Mouse (Mus musculus): ENCODE results near the gene Pnpla2.
"Not testable (repeated sequence)": the region's sequence is repeated elsewhere in the genome, so short reads cannot be mapped to it uniquely, and the experiment has no call there.

Pnpla2 gene

DNA sequence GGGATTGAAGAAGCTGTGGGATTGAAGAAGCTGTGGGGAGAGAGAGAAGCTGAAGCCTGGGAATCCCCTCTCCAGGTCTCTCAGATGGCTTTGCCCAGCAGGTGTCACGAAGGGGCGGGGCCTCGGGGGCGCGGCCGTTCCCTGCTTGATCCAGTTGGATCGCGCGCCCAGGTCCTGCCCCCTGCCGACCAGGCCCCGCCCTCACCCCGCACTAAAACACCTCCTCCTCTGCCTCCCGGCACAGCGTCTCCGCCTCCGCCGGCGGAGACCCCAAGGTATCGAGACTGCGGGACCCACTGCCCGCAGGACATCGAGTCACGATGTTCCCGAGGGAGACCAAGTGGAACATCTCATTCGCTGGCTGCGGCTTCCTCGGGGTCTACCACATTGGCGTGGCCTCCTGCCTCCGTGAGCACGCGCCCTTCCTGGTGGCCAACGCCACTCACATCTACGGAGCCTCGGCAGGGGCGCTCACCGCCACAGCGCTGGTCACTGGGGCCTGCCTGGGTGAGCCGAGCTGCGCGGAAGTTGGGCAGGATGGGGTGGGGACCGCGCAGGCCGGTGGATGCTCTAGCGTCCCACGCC, at the start of gene Pnpla2:
Gene Pnpla2, plus strand, starts transcription at position 232 of the 585 bp plus-strand sequence.
- DNase-seq: peak; percentile 98

DNA sequence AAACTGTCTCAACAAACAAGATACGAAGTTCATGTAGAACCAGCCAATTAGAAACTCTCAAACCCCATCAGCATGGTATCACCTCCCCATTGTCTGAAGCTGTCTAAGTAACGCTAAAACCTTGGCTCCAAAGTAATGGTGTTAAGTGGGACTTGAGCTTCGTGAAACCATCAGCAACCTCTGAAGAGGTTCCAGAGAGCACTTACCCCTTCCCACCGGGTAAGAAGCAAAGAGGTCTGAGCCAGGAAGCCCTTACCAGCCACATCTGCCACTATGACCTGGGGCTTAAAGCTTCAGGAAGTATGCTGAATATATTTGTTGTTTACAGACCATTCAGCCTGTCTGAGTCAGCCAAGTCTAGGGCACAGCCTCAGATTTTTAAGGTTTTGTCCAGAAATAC, 49.5 kb upstream of the Pnpla2 start:
- no peak for DNase-seq

DNA sequence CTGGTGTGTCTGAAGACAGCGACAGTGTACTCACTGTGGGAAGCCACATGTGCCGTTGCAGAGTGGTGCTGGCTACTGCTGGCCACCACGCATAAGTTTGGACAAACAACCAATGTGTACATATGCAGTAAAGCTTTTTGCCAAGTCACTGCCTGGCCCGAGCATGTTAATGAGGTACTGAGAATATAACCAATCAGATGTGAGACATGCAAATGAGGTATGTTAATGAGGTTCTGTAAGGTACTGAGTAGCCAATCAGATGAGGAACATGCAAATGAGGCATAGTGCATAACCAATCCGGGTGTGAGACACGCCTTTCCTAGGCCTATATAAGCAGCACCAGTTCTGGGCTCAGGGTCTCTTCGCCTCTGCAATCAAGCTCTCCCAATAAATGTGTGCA, 47.3 kb upstream of the Pnpla2 start:
- not testable (repeated sequence) for DNase-seq

DNA sequence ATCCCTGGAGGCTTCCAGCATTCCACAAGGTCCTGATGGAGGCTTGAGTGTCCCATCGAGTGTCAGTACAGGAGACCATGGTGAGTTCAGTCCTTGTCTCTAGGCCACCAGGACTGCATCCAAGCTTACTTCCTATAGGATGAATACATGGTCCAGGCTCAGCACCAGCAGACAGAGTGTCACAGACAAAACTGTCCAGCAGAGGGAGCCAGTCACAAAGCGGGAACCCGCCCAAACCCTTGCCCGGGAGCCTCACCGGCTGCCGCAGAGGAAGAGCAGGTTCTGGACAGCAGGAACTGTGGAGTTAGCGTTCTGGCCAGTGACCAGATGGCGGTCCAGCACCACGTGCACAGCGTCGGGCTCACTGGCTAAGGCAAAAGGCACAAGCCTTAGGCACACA, 46.2 kb upstream of the Pnpla2 start:
- DNase-seq: peak; percentile 84

DNA sequence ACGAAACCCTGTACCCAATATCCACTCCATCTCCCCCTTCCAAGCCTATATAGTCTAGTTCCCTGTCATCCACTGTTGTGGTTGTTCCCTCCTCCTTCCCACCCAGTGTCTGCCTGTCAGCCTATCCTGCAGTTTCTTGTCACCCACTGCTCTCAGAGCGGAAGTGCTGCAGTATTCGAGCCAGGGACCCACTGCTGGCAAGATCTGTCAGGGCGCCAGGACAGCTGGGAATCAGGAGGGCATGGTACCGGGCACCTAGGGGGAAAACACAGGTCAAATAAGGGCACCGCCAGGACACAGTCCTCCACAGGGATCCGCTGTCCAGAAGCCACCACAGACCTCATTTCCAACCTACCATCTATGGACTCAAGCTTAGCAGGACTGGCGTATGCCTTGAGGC, 44.4 kb upstream of the Pnpla2 start:
- no peak for DNase-seq

DNA sequence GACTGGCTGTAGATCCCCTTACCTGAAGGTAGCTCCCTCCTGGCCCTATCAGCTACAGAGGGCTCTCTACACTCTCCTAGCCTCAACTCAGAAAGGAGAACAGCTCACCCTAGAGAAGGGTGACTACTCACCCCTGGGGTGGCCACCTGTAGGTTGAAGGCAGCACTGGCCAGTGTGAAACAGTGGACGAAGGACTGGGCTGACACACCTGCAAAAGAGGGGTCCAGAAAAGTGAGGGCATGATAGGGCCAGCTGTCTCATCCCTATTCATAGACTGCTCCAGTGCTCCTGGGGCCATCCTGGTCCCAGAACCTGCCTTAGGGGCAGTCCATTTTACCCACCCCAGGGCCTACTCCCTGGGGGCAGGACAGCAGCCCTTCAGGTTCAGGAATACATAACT, 43.3 kb upstream of the Pnpla2 start:
- DNase-seq: no peak

DNA sequence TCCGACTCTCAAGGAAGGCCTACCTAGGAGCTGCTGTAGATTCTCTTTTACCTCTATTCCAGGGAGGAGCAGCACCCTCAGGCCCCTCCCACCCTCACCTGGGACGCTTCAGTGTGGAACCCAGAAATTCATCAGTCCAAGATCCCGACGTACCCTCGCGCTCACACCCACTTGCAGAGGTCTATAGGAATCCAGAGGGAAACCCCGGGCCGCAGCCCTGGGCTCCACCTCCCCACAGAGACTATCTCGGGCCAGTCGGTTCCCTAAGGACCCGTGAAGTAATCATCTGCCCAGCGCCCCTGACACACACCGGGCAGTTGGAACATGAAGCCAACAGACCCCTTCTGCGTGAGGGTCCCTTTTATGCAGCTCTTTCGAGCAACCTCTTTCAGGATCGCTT, 41.7 kb upstream of the Pnpla2 start:
- DNase-seq: peak; percentile 37

DNA sequence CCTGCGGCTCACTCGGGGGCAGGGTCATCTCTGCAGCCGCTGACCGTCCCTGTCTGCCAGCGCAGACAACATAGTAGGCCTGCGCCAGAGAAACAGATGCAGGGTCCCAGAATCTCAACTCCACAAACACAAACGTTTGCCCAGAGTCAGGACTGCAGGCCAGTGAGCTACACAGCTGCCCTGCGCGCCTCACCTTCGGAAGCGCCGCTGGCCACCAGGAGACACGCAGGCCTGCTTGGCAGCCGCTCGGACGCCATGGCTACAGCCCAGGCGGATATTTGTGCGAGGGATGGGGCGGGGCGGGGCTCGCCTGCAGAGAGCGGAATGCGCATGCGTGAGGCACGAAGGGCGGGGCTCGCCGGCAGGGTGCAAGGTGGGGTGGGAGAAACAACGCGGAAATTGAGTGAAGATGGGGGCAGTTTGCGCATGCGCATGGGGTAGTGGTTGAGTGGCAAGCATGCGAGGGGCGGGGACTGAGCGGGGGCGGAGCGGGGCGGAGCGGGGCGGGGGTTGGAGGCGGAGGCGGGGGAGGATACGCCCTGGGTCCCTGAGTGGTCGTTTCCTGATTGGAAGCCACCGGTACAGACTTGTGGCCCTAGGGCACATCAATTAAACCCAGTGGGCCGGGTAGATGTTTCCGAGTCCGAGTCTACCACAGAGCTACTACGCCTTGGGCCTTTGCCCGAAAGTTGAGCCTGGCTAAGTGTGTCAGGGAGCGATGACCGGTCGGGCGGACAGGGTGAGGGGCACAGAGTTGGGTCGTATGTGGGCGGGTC, 41.0 kb upstream of the Pnpla2 start, which contains the start of gene Gatd1:
Gene Gatd1, minus strand, starts transcription at position 328 of the 776 bp plus-strand sequence.
- DNase-seq: peak; percentile 100

DNA sequence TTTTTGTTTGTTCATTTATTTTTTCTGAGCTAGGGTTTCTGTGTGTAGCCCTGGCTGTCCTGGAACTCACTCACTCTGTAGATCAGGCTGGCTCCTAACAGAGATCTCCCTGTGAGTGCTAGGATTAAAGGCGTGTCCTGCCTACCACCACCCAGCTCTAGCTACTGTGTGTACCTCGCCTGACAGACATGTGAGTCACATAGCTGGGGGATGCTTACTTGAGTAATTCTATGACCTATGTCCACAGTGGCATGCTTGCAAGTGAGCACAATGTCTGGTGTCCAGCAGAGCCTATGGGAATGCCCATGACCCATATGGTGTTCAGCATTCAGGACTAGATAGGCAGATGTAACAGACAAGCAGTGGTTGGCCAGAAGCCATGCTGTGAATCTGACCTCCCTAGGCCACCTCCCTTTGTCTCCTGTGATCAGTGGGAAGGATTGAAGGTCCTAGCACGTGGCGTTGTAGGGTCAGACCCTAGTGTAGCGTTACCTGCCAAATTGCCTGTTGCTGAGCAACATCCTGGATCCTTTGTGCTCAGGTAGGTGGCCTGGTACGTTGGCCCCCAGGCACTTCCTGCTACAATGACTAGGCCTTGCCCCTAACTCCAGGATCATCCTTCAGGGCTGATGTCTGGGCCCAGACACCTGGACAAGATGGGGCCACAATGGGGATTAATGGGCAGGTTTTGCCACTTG, 38.7 kb upstream of the Pnpla2 start:
- DNase-seq: no peak

DNA sequence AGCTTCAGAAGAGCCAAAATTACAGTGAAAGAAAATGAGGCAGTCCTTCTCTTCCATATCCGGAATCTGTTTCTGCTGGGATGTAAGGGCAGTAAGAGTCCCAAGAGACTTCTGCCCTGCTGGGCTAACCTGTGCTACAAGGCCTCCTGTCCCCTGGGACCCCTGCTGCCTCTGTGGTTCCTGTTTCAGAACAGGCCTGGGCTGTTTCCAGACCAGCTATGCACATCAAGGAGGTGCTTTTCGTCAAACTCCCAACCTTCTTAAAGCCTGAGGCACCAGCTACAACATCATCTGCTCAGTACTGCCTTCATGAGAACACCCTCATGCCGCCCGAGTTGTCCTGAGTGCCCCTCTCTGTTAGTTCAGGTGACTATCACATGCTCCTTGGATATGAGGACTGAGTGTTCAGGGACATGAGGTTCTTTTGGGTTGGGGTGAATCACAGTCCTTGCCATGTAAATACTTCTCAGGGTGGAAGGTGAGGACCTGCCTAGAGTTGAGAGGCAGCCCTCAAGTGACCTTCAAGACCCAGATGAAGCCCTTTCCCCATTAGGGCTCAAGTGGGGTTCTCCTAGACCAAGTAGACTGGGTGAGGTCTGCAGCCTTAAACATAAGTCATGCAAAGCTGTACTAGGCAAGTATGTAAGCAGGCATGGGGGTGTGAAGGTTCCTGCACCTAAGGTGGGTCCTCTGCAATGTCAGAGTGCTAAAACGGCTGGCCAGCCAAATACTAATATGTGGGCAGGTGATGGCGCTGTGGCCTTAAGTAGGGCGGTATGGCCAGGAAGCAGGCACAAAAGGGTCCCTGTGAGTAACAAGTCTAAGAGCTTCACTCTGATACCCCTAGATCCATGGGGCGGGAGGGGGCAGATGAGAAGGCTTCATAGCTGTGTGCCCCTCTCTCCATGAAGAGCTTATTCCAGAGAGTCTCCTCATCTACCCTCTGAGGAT, 37.0 kb upstream of the Pnpla2 start:
- DNase-seq: no peak

DNA sequence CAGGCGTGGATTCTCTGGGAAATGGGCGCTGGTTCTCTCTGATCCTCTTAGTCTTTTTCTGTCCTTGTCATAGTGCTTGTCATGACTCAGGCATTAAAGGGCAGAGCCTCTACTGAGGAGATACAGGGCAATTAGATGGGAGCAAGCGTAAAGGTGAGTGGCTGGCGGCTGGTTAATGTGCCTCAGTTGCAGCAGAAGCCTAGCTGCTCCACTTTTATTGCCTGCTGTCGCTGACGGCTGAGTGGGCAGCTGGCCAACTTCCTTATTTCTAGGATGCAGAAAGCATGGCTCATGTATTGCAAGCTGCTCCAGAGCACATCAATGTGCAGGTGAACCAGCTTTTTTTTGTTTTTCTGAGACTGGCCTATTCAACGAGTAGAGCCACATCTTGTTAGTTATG, 36.0 kb upstream of the Pnpla2 start:
- no peak for DNase-seq

DNA sequence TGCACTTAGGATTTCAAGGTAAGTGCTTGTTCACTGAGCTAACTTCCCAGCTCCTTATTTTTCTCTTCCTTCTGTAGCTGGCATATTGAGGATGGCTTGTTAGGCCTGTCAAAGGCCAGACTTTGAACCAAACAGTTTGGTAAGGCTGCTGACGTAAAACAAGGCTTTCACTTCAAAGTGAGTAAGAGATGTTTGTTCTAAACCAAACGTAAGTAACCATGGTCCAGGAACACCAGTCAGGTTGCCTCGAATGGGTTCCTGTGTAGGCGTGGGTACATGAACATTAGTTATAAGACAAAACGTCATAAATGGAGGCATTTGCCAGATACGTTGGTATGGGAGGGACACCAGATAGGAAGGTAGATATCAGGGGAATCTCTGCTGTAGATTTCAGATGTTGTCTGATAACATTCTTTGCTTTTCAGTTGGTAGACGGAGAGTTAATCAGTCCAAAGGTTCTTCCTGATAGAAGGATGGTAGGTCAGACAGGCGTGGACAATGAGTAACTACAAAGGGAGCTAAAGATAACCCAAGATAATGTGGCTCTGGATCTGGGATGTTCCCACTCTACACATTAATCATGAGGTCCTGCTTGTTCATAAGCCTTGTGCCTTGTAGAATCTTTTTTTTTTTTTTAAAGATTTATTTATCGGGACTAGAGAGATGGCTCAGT, 34.8 kb upstream of the Pnpla2 start:
- no peak for DNase-seq

DNA sequence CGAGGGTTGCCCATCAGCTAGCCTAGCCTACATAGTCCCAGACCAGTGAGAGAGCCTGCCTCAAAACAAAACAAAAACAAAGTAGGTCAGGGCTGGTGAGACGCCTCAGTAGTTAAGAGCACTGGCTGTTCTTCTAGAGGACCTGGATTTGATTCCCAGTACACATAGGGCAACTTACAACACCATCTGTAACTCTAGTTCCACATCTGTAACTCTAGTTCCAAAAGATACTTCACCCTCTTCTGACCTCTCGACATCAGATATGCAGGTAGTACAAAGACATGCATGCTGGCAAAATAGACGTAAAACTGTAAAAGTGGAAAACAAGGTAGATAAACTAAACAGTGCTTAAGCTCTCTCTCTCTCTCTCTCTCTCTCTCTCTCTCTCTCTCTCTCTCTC, 31.2 kb upstream of the Pnpla2 start:
- DNase-seq: no peak

DNA sequence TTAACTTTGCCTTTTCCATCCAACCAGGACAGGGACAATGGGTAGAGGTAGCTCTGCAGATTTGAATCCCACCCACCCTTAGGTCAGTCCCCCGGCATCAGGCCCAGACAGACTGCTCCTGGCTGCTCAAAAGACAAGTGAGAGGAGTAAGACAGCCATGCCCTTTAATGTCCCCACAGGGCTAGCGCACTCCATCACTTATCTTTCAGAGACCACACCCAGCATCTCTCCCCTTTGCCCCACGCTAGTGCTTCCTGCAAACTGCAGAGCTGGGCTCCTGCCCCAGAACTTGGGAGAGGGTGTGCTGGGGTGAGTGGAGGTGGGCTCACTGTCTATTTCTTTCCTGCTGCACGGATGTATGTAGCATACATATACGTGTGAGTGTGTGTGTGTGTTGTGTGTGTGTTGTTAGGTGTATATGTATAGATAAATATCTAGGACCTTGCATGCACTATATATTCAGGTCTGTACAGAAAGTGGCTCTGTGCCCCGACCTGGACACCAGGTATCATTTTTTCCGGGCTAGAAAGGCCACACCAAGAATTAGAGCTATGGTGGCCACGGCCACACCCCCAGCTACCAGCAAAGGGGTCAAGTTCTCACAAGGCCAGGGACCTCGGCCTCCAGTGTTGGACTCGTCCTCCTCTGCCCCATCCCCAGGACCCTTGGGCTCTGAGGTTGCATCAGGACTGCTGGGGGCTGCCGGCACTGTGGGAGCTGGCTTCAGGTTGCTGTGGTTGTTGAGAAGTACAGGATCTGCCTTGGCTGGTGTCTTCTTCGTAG, 27.9 kb upstream of the Pnpla2 start:
- no peak for DNase-seq

DNA sequence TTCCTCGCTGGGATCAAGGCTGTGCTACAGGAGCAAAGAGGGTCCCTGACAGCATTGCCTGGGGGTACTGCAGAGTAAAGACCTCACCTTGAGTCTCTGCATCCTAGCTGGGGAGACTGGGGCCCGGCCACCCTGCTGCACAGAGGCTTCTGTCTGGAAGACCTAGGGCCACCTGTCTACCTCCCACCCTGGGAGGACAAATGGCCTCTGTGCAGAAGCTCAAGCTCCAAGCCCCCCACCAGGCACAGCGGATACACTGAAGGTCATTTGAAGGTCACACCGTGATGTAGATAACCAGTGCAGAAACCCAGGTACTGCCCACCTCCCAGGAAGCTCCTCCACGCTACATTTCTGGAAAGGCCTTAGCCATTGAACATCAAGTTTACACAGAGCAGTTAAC, 26.3 kb upstream of the Pnpla2 start:
- no peak for DNase-seq

DNA sequence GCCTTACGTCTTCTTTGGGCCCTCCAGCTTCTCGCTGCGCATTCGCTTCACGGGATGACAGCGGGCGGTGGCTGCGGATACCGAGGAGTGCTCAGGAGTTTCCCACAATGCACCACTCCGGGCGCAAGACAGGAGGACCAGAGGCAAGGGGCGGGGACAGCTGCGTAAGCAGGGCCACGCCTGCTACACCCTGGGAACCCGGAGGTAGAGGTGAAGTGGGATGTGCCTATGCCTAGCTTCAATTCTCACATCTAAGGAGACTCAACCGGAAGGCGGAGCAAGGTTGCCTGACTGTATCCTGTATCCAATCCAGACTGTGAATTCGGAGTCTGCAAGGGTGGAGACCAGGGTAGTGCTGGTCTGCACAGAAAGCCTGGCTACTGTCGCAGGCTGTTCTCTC, 25.7 kb upstream of the Pnpla2 start, which contains the start of gene Cend1:
Gene Cend1, minus strand, starts transcription at position 182 of the 400 bp plus-strand sequence.
- peak; percentile 15 for DNase-seq

DNA sequence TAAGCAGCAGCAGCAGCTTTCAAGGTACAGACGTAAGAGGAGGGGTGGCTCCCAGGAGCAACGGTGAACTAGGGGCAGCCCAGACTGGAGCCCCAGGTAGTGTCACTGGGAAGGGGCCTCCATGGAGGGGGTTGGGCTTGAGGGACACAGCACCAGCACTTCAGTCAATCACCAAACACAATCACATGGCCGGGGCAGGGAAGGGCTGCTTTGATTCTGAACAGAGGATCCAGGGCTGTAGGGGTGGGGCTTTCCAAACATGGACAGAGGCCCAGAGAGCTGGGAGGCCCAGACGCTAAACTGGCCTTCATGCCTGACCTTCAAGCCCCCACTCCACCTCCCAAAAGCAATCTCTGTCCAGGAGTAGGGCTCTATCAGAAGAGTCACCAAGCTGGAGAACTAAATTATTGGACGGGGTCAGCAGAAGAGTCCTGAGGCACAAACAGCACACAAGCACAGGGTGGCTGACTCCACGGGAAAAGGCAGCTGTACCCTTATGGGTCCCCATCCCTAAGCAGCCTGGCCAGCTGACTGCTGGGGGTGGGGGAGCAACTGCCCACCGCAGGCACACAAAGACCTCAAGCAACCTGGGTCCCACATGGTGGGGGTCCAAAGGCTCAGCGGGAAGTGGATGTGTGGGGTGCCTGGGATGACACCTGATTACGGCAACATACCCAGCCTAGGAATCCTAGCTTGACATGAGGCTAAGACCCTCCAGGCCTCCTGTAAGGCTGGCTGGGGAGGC, 25.0 kb upstream of the Pnpla2 start:
- no peak for DNase-seq

DNA sequence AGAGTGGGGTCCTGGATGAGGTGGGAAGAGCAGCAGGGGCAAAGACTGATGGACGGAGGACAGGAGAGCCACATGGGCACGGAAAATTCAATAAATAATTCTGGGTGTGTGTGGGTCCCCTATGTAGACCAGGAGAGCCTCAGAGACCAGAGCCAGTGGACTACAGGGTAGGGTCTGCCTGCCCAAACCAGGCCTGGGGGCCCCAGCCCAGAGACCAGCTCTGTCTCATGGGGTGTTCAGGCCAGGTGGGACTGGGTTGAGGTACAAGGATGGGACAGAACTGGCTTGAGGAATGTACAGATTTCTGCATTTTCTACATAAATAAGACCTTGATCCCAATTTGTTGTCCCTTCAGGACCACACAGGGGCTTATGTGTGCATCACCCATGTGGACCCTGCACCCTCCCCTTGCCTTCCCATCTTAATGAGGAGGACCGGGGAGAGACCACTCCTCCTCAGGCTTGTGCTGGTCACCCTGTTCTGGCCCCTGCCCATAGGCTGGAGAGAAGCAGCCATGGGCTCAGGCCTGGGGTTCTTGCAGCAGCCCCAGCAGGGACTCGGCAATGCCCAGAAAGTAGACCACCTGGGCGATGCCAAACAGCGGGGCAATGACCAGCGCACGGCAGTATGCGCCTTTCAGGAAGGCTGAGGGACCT, 24.3 kb upstream of the Pnpla2 start:
- no peak for DNase-seq

DNA sequence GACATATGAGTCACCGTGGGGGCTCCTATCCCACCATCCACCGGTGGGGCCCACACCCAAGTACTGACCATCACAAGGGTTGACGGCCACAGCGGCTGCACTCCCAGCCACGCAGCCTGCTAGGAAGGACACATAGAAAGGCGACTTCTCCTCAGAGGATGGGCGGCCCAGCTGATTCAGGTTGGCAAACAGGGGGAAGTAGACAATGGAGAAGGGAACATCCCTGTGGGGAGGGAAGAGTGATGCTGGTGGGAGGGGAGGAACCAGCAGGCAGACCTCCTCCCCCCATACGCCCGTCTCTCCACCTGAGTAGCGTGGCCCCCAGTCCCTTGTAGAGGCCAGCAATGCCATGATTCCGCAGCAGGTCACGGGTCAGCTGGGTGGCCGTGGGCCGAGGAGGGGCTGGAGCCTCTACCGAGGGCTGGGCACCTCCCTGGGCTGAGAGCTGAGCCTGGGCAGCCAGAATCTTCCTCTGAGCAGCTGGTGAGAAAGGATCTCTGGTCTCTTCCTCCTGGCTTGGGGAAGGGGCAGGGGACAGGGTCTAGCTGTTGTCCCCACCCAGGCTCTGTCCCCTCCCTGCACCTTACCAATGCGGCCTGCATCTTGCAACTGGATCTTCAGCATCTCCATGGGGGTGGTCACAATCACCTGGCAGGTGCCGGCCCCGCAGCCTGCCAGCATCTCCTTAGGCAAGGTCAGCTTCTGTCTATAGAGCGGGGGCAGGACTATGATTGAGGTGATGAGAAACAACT, 23.4 kb upstream of the Pnpla2 start:
- no peak for DNase-seq

All from thymus, postnatal 14 days (tissue).